Mouse (Mus musculus): ENCODE measurements around the gene Usp2.

DNA sequence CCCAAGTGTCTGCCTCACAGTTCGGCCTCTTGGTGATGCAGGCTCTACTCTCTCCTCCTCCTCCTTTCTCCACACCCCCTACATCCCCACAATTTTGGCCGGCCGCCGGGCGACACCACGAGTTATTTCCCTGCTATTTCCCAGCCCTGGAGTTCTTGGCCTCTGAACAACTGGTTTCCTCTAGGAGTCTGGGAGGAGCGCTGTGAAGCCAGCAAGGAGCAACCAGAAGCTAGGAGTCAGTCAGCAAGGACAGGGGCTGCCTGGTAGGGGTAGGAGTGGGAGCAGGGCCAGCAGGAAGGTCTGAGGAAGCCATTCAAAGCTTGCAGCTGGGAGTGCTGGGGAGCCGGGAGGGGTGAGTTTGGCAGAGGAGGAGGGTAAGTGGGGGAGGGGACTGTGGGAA, 40.3 kb downstream of the Usp2 start, which contains the start of gene C1qtnf5:
- peak; percentile 60 for TF ChIP-seq POLR2A (IDR thresholded peaks at IDR 0.05; ENCODE audit: low read depth, low read length)
- no peak for TF ChIP-seq CTCF (IDR thresholded peaks at IDR 0.05; ENCODE audit: borderline replicate concordance, insufficient read depth, low read length)
